9 mouse cellular contexts compared by ENCODE assay signal in genomic region chr13:60084290-60084689, GRCm38 (mm10).
"Had no signal": no experiment of that assay in that cellular context is flagged by ENCODE, and none has a peak within 500 bp of the region (broad histone marks: within the 10 kb centered on the region; RNA-seq: fewer than 3 reads in every experiment).

No protein-coding gene starts in this region.

- DNase-seq: kidney, adult 11 months; kidney, adult 9 months; kidney, postnatal 10 days; liver, embryonic 13.5 days; liver, postnatal 0 days; thymus, adult 18-20 months; thymus, postnatal 14 days had no signal

- H3K4me2 ChIP-seq: liver, embryonic 13.5 days; lung, embryonic 15.5 days had no signal

- H3K27ac ChIP-seq: liver, embryonic 13.5 days; lung, embryonic 15.5 days; neural tube, embryonic 13.5 days had no signal

- H3K36me3 ChIP-seq: liver, embryonic 13.5 days; lung, embryonic 15.5 days; neural tube, embryonic 13.5 days had no signal

- H3K9me3 ChIP-seq: liver, embryonic 13.5 days; lung, embryonic 15.5 days; neural tube, embryonic 13.5 days had no signal

- H3K27me3 ChIP-seq: liver, embryonic 13.5 days; lung, embryonic 15.5 days; neural tube, embryonic 13.5 days had no signal

- ATAC-seq: liver, postnatal 0 days had no signal

- H3K4me3 ChIP-seq: liver, embryonic 13.5 days; lung, embryonic 15.5 days; neural tube, embryonic 13.5 days had no signal

- H3K4me1 ChIP-seq: liver, embryonic 13.5 days had no signal

- H3K9ac ChIP-seq: liver, embryonic 13.5 days; liver, postnatal 0 days; lung, embryonic 15.5 days had no signal
